Mouse (Mus musculus) adrenal gland (tissue): ENCODE measurements at regions not wholly inside any gene's neighbourhood (a gene's known extent, or its start where the extent isn't known, plus 50 kb on each side); places are given as distances from the start of the nearest gene placed in this dataset.

Experiments
- intact Hi-C: fragments of 180-260 bp; cut with DNase I; formaldehyde crosslinking; loops from one replicate; pipeline ENCODE4 v1.15.1; 2025

DNA sequence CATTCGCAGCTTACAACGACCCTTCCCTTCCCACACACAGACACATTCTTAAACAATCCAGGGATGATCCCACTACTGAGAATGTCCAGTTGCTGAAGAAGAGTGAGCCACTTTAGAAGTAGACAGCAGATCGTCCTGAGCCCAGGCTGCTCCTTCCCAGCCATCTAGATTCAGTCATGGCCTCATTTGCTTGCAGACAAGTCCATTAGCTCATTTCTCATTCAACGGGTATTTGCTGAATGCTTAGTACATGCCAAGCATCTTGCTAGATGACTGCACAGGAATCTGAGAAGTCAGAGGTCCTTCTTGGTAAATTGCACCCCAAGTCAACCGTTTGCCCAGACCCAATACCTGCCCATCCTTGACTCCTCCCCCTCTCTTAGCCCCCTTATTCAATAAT lies 57.8 kb downstream of the Ier5 start:
- intact Hi-C loops, result no loop called here

DNA sequence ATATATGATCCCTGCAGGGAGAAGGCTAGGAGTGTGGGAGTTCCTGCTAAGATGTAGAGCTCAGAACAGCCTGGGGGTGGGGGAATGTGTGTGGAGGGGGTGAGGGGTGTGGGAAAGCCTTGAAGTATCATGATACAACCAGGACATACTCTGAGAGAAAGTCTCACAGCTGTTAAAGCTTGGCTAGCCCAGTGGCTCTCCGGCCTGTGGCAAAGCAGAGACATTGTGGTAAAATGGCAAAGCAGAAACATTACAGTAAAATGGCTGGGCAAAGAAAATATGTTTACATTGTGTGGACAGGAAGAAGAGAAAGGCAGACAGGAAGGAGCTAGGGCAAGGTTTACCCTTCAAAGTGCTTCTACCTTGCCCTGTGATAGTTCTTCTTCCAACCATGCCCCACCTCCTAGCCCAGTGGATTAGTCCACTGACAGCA lies 58.5 kb downstream of the Ier5 start:
- intact Hi-C loops, result no loop called here

GRCm38 (mm10) chr1:155040086-155040726 lies 59.2 kb downstream of the Ier5 start:
- intact Hi-C loops, result no loop called here

GRCm38 (mm10) chr1:155038631-155039625 lies 60.5 kb downstream of the Ier5 start:
- intact Hi-C loops, result no loop called here

DNA sequence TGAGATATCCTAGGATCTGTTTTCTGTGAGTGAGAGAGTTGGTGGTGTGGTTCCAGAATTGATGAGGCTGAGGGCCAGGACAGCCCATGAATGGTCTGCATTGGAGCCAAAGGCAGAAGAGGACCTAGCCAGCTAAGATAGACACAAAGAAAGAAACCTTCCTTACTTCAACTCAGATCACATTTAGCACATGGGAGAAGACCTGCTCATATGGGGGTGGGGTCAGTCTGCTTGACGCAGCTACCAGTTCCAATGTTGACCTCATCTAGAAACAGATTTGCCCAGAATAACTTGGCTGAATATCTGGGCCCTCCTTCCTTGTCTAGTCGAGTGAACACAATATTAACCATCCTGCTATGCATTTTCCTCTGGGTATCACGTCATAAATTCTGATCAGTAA lies 62.0 kb downstream of the Ier5 start:
- intact Hi-C loops, result no loop called here

DNA sequence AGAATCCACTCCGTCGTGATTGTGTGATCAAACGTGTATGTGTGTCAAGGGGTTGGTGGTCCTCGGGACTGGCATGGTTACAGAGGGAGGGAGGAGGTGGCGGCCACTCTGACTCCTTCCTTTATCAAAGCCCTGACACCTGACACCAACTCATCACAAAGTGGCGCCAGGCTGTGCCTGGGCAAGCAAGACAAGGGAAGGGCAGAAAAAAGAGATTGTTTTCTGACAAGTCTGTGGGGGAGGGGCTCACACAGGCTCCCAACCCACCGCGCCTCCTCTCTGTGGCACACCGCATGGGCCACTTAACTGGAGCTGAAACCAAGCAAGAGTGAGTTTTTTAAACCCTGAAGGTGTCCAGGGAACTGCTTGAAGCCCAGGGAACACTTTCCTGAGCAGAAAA lies 68.5 kb downstream of the Ier5 start:
- intact Hi-C loops, result no loop called here

DNA sequence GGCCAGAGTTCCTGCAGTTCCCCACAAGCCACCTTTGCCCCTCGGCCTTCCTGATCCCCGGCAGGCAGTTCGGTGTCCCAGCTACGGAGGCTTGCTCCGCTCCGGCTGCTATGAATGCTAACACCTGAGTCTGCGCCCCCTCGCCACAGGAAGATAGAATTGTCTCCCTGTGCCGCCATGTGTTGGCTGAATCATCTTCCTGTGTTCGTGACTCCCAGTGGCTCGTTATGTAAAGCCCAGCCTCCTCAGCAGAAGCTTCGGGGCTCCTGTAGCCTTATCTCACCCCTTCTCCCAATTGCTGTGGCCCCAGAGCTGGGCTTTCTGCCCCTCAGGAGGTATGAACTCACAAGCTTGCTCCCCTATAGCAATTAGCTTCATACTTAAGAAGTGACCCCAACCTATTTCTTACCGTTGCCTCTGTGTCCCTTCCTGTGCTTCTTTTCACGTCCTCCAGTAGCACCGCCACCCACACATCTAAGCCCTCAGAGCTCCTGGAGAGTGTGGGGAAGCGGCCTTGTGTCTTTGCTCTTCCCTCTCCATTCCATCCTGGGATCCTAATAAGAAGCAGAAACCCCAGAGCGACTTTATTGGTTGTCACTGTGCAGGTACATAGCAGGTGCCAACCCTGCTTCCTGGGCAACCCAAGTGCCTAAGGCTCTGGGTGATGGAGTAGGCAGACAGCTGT lies 70.1 kb downstream of the Ier5 start:
- intact Hi-C loops, result no loop called here

- intact Hi-C loops, result no loop called here
Measured at GRCm38 (mm10) chr1:155028735-155029134, 70.7 kb downstream of the Ier5 start.

DNA sequence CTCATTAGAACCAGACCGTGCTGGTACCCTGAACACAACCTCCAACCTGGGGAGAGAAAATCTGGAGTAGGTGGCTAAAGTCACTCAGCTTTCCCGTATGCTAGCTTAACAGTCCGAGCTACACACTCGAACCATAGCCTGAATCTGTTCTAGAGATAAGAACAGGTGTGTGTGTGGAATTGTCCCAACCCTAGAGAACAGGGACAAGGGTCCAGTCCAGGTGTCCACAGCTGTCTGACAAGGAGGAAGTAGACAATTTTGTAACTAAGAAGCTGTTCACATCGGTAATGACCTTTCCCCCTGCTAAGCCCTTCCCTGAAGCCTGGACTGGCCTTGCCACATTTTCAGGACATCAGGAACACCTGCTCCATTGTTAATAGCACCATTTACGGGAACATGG lies 71.3 kb downstream of the Ier5 start:
- intact Hi-C loops, result no loop called here

DNA sequence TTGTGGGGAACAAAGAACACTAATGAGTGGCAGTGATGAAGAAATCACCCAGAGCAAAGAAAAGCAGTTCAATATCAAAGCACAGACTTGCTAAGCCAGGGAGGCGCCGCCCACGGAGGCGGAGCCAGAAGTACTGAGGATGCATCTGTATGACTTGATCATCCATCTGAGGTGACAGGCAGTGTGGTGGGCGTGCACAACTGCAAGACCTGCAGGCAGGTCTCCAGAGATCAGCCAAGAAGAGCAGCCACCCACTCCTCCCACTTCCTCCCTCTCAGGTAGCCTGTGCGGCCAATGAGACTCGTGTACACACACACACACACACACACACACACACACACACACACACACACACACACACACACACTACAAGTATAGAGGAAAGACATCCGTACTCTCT lies 71.9 kb downstream of the Ier5 start:
- intact Hi-C loops, result loop anchor here (2.0 kb wide), 1 partner anchor 253 kb away; no protein-coding TSS in a partner anchor

DNA sequence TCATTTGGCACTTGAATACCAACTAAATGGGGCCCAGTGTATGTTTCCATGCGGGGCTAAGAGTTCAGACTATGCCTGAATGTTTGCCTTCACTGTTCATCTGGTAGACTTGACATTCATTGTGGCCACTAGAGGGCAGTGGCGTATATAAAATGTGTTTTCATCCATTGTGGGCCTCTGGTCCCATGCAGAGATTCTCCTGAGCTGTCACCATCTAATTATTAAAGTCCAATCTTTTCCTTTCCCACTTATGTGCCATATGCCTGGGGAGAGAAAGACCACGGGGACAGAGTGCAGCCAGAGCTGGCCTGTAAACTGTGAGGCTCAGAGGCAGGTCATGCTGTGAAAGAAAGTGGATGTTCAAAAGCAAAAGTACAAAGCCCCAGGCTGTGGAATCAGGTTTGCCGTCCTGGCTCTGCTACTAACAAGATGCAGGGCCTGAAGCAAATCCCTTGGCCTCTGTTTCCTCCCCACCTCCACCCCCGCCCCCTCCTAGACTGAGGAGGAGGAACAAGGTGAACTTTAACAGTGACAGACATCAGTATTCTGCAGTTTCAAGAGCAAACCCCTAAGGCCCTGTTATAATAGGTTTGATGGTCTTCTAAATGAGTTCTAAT lies 73.5 kb downstream of the Ier5 start:
- intact Hi-C loops, result loop anchor here (2.0 kb wide), 2 partner anchors 191 to 255 kb away; no protein-coding TSS in a partner anchor

DNA sequence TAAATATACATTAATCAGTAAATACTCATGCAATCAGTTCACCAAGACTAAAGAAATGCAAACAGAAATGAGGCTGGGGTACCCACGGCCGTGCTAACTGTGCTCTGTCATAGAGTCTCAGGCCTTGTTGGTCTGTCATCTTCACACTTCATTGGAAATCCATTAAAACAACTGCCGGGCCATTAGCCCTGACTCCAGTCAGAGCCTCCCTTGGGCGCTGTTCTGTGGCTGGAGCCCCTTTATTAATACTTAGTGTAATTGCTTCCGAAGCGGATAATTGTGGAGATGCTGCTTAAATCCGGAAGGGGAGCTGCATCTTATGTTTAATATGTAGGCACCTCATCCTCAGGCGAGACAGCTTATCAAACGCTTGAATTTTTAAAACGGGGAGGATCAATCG lies 76.1 kb downstream of the Ier5 start:
- intact Hi-C loops, result no loop called here

DNA sequence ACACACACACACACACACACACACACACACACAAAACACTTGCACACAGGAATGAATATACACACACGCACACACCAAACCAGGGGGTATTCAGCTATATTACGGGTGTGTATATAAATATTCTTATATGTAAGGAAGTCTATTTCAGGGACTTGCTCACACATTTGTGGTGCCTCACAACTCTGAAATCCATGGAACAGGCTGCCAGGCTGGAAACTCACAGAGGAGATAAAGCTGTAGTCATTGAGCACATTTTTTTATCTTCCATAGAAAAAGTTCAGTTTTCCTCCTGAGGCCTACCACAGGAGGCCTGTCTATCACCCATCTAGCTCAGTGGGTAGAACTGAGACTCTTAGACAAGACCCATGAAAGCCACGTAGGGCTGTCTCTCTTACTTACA lies 83.8 kb downstream of the Ier5 start:
- intact Hi-C loops, result no loop called here

DNA sequence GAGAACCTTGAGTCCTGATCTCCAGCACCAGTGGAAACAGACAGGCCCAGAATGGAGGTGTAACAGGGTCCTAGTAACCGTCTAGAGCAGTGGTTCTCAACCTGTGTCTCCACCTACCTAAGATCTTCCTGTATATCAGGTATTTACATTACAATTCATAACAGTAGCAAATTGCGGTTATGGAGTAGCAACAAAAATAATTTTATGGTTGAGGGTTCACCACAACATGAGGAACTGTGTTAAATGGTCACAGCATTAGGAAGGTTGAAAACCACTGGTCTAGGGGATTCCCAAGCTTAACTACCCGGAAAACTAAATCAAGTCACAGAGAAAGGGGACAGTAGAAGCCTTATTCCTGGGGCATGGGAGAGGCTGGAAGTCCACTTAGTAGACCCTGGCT lies 84.5 kb downstream of the Ier5 start:
- intact Hi-C loops, result no loop called here

GRCm38 (mm10) chr1:155013784-155014183 lies 85.7 kb downstream of the Ier5 start:
- intact Hi-C loops, result no loop called here

DNA sequence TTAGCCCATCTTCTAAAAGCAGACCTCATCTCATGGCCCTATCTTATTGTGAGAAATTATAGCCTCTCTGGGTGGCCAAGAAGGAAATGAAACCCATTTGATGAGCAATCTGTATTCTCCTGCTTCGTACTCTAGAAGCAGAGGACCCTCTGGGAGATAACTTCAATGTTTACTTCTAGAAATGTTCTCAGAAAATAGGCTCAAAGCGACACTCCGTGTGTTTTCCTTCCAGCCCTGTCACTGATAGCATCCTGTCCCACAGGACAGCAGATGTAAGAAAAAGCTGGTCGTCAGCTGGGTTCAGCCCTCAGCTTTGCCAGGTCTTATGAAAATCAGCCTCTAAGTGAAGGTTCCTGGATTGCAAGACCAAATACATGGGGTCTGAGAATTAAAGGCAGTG lies 86.1 kb downstream of the Ier5 start:
- intact Hi-C loops, result no loop called here

DNA sequence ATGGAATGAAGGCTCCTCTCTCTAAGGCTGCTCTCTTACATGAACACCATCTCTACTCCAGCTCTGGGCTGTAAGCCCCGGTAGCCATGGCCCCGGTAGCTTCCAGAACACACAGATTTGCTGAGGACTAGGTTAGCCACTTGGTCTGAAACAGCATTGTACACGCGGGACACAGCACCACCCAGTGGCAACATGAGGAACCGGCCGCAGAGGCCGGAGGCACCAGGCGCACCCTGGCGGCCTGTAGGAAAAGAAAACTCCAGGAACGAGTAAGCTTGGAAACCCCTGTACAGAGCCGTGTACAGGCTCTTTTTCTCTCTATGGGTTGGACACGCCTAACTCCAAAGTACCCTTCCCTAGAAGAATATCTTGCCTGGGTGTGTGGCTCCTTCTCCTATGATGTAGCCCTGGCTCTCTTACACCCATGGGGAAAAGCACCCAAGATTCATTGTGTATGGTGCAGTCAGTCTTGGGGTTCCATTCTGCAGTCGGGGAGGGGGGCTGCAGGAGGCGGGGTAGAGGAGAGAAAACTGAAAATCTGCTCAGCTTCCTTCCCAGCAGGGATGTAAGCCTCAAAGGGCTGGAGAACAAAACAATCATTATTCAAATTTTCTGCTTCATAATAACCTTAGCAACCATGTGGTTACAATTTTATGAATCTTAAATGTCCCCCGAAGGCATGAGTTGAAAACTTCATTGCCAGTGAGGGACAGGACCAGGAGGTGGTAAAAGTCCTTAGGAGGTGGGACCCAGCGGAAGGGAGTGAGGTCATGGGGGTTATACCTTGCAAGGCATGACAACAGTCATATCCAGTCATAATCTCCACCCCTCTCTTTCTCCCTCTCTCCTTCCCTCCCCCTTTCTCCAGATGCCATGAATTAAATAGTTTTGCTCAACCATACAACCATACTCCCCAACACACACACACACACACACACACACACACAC lies 92.6 kb downstream of the Ier5 start:
- intact Hi-C loops, result loop anchor here (5.0 to 10.0 kb wide), 2 partner anchors 112 to 725 kb away; no protein-coding TSS in a partner anchor

GRCm38 (mm10) chr1:155006099-155006498 lies 93.3 kb downstream of the Ier5 start:
- intact Hi-C loops, result loop anchor here (5.0 to 10.0 kb wide), 2 partner anchors 111 to 724 kb away; no protein-coding TSS in a partner anchor

- intact Hi-C loops, result loop anchor here (10.0 kb wide), 1 partner anchor 106 kb away; no protein-coding TSS in a partner anchor
Measured at GRCm38 (mm10) chr1:155000301-155000700, 99.1 kb downstream of the Ier5 start.
